Mouse (Mus musculus): ENCODE results near the gene Gm15517. TPM values are rescaled to one million over a fixed set of nuclear protein-coding genes. Genes with fewer than 3 reads are reported as not detected.

Gm15517 gene
- total and polyA plus RNA-seq, 3 experiments = not detected

- peak; percentile 69 for DNase-seq (ENCODE audit: low read depth, low spot score)
- no peak overlapping the region for H3K4me3 ChIP-seq (ENCODE audit: control insufficient read depth in 1 of 2, insufficient read depth in 1 of 2, low read depth in 2 of 2, low read length in 2 of 2)
- peak; percentile 82 for TF ChIP-seq RCOR1 (IDR thresholded peaks at IDR 0.05; ENCODE audit: low read depth, low read length)
- TF ChIP-seq HCFC1 (IDR thresholded peaks at IDR 0.05; ENCODE audit: low read depth, low read length) = peak; percentile 89
- TF ChIP-seq KAT2A (conservative IDR thresholded peaks at IDR 0.05; ENCODE audit: low read depth, low read length) = peak; percentile 41; the same call in 1 of the 2 replicates
- TF ChIP-seq TBP (IDR thresholded peaks at IDR 0.05; ENCODE audit: low read depth, low read length) = no peak
- no peak for TF ChIP-seq RAD21 (IDR thresholded peaks at IDR 0.05; ENCODE audit: low read depth, low read length)
- TF ChIP-seq NRF1 (IDR thresholded peaks at IDR 0.05; ENCODE audit: insufficient read depth, low read depth, low read length, poor library complexity, severe bottlenecking) = peak; percentile 53; the same call in 1 of the 2 replicates
- TF ChIP-seq CTCF (IDR thresholded peaks at IDR 0.05 in 2 of 3, conservative IDR thresholded peaks at IDR 0.05 in 1 of 3; ENCODE audit: control insufficient read depth in 1 of 3, insufficient read depth in 1 of 3, low read depth in 2 of 3, low read length in 3 of 3, poor library complexity in 1 of 3, severe bottlenecking in 1 of 3) = no peak
- no peaks in the 10 kb centered on the region for H3K27me3 ChIP-seq (ENCODE audit: control insufficient read depth in 1 of 2, insufficient read depth in 2 of 2, low read length in 2 of 2)
- no peaks in the 10 kb centered on the region for H3K9me3 ChIP-seq (replicated peaks; ENCODE audit: insufficient read depth, low read length)
- no peaks in the 10 kb centered on the region for H3K36me3 ChIP-seq (ENCODE audit: control insufficient read depth in 1 of 2, insufficient read depth in 2 of 2, low read length in 2 of 2)
- H3K79me2 ChIP-seq (ENCODE audit: control insufficient read depth, insufficient read depth, low read length, poor library complexity) = no peaks in the 10 kb centered on the region
- no peaks in the 10 kb centered on the region for H3K4me1 ChIP-seq (ENCODE audit: control insufficient read depth in 1 of 2, insufficient read depth in 2 of 2, low read length in 2 of 2)
- no peak overlapping the region for H3K9ac ChIP-seq (ENCODE audit: control insufficient read depth, low read depth, low read length, poor library complexity, severe bottlenecking)
- H3K27ac ChIP-seq (ENCODE audit: control insufficient read depth, low read depth, low read length) = no peak overlapping the region
These were observed 10.1 kb downstream of the Gm15517 start for GRCm38 (mm10) chr7:44271309-44271708.

GRCm38 (mm10) chr7:44272546-44272945, 11.3 kb downstream of the Gm15517 start:
- no peak for TF ChIP-seq MAZ (IDR thresholded peaks at IDR 0.05; ENCODE audit: low read depth, low read length)
- TF ChIP-seq TCF12 (IDR thresholded peaks at IDR 0.05; ENCODE audit: low read depth, low read length) = no peak
- TF ChIP-seq USF1 (IDR thresholded peaks at IDR 0.05; ENCODE audit: low read depth, low read length) = no peak
- TF ChIP-seq HCFC1 (IDR thresholded peaks at IDR 0.05; ENCODE audit: low read depth, low read length) = no peak
- no peak for TF ChIP-seq GABPA (IDR thresholded peaks at IDR 0.05; ENCODE audit: low read depth, low read length)
- TF ChIP-seq POLR2AphosphoS5 (IDR thresholded peaks at IDR 0.05; ENCODE audit: borderline replicate concordance, low read depth, low read length) = no peak
- no peaks in the 10 kb centered on the region for H3K27me3 ChIP-seq (ENCODE audit: control insufficient read depth in 1 of 2, insufficient read depth in 2 of 2, low read length in 2 of 2)
- H3K9me3 ChIP-seq (replicated peaks; ENCODE audit: insufficient read depth, low read length) = no peaks in the 10 kb centered on the region
- no peaks in the 10 kb centered on the region for H3K36me3 ChIP-seq (ENCODE audit: control insufficient read depth in 1 of 2, insufficient read depth in 2 of 2, low read length in 2 of 2)
- H3K4me1 ChIP-seq (ENCODE audit: control insufficient read depth in 1 of 2, insufficient read depth in 2 of 2, low read length in 2 of 2) = no peaks in the 10 kb centered on the region
- H3K27ac ChIP-seq (ENCODE audit: control insufficient read depth, low read depth, low read length) = no peak overlapping the region
- no peaks in the 10 kb centered on the region for H3K79me2 ChIP-seq (ENCODE audit: control insufficient read depth, insufficient read depth, low read length, poor library complexity)
- no peak overlapping the region for H3K4me3 ChIP-seq (ENCODE audit: control insufficient read depth in 1 of 2, insufficient read depth in 1 of 2, low read depth in 2 of 2, low read length in 2 of 2)
- no peak overlapping the region for H3K9ac ChIP-seq (ENCODE audit: control insufficient read depth, low read depth, low read length, poor library complexity, severe bottlenecking)
- no peak for DNase-seq (ENCODE audit: low read depth, low spot score)

DNA sequence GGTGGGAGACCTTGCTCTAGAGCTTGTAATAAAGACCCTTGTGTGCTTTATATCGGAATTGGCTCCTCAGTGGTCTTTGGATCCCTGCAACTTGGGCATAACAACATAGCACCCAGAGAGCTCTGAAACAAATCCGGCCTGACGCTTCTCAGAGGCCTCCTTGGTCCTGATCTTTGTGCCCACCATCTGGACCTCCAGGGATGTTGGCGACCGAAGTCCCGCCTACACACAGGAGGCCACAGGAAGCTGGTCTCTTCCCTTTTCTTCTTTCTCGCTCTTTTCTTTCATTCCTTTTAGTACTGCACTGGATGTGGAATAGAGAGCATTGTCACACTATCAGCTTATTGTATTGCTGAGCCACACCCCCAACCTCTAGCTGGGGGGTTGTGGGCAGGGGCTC, 12.2 kb downstream of the Gm15517 start:
- H3K27me3 ChIP-seq (ENCODE audit: control insufficient read depth in 1 of 2, insufficient read depth in 2 of 2, low read length in 2 of 2) = no peaks in the 10 kb centered on the region
- H3K4me3 ChIP-seq (ENCODE audit: control insufficient read depth in 1 of 2, insufficient read depth in 1 of 2, low read depth in 2 of 2, low read length in 2 of 2) = no peak overlapping the region
- TF ChIP-seq JUND (IDR thresholded peaks at IDR 0.05; ENCODE audit: low read depth, low read length) (no peak), KAT2A (conservative IDR thresholded peaks at IDR 0.05; ENCODE audit: low read depth, low read length) (no peak), RAD21 (IDR thresholded peaks at IDR 0.05; ENCODE audit: low read depth, low read length) (no peak), MYC (IDR thresholded peaks at IDR 0.05; ENCODE audit: low read depth, low read length) (no peak), ZC3H11A (IDR thresholded peaks at IDR 0.05; ENCODE audit: low read depth, low read length) (no peak), ETS1 (IDR thresholded peaks at IDR 0.05; ENCODE audit: low read depth, low read length) (no peak)
- H3K79me2 ChIP-seq (ENCODE audit: control insufficient read depth, insufficient read depth, low read length, poor library complexity) = no peaks in the 10 kb centered on the region
- H3K9me3 ChIP-seq (replicated peaks; ENCODE audit: insufficient read depth, low read length) = no peaks in the 10 kb centered on the region
- no peaks in the 10 kb centered on the region for H3K36me3 ChIP-seq (ENCODE audit: control insufficient read depth in 1 of 2, insufficient read depth in 2 of 2, low read length in 2 of 2)
- no peak for DNase-seq (ENCODE audit: low read depth, low spot score)
- H3K27ac ChIP-seq (ENCODE audit: control insufficient read depth, low read depth, low read length) = no peak overlapping the region
- no peak overlapping the region for H3K9ac ChIP-seq (ENCODE audit: control insufficient read depth, low read depth, low read length, poor library complexity, severe bottlenecking)
- H3K4me1 ChIP-seq (ENCODE audit: control insufficient read depth in 1 of 2, insufficient read depth in 2 of 2, low read length in 2 of 2) = no peaks in the 10 kb centered on the region

Data from MEL (cell line).